In the genomic region with DNA sequence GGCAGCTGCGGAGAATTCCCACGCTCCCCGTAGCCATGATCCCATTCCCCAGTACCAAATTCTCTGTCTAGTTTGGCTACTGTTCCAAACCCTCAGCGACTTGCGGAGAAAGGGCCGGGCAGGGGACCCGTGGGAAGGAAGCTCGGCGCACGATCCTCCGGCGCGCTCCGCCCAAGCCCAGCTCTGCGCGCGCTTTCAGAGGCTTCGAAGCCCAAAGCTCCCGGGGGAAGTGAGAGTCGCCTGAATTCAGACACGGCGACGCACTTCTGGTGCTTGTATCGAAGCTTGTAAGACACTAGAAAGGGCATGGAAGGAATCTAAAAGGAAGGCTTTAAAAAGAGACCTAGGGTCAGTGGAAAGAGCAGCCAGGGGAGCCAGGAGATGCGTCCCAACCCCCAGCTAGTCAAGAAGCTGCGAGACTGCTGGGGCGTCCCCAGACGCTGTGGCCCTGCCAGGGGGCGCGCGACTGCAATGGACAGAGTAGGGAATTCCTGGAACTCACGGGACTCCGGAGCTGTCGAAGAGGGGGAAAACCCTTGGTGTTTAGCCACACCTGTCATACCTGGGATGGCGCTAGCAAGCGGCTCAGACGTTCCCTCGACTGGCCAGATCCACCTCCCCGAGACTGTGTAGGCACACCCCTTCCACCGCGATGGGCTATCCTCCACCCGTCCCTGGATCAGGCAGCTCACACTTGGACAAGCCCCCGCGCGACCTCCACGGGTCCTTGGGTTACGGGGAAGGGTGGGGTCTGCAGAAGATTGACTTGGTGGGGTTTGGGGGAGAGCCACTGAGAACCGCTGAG, we compare ENCODE assay signal across 8 mouse cellular contexts. TPM values are rescaled to one million over a fixed set of nuclear protein-coding genes. Genes with fewer than 3 reads are reported as not detected.
DNase-seq lines count a peak whose midpoint lies in the region; ATAC-seq lines count a peak whose summit lies in the region.

No protein-coding gene starts in this region.

- peak overlapping the region; percentile 98 for H3K4me2 ChIP-seq in forebrain, embryonic 16.5 days (ENCODE audit: low read length)
- H3K4me2 ChIP-seq in intestine, embryonic 14.5 days (ENCODE audit: low read length) = peak overlapping the region; percentile 72
- peak overlapping the region; percentile 72 for H3K4me2 ChIP-seq in liver, embryonic 11.5 days
- peak overlapping the region; percentile 92 for H3K4me2 ChIP-seq in neural tube, embryonic 11.5 days (ENCODE audit: low read depth)

- peak; percentile 25 for ATAC-seq in forebrain, embryonic 16.5 days
- peak; percentile 19; the same call in 1 of the 2 replicates for ATAC-seq in intestine, embryonic 14.5 days (replicated peaks; ENCODE audit: low FRiP score, low TSS enrichment, low read depth)
- peak; percentile 37; the same call in 1 of the 2 replicates for ATAC-seq in liver, embryonic 11.5 days (replicated peaks; ENCODE audit: low FRiP score)
- ATAC-seq in neural tube, embryonic 11.5 days (ENCODE audit: insufficient read depth, low FRiP score, low TSS enrichment) = 0 out of 2 replicates have a peak, but pooled peaks have one; percentile 17
- ATAC-seq in monocyte, adult 5-6 weeks (replicated peaks; ENCODE audit: insufficient number of reproducible peaks, low FRiP score, low TSS enrichment, poor library complexity, severe bottlenecking) = no peak

- peaks cover 48% of the 10 kb centered on the region for H3K27me3 ChIP-seq in forebrain, embryonic 16.5 days (replicated peaks; ENCODE audit: control insufficient read depth, insufficient read depth, low read length)
- H3K27me3 ChIP-seq in intestine, embryonic 14.5 days (replicated peaks; ENCODE audit: control insufficient read depth, insufficient read depth, low read length) = 0 out of 2 replicates have a peak, but pooled peaks cover 9% of the 10 kb centered on the region
- H3K27me3 ChIP-seq in liver, embryonic 11.5 days (replicated peaks; ENCODE audit: control insufficient read depth, insufficient read depth, low read length) = peaks cover 58% of the 10 kb centered on the region
- peaks cover 44% of the 10 kb centered on the region for H3K27me3 ChIP-seq in neural tube, embryonic 11.5 days (ENCODE audit: control insufficient read depth, insufficient read depth, low read length)

- no peaks in the 10 kb centered on the region for H3K9me3 ChIP-seq in forebrain, embryonic 16.5 days (ENCODE audit: control insufficient read depth, low read length)
- no peaks in the 10 kb centered on the region for H3K9me3 ChIP-seq in intestine, embryonic 14.5 days (ENCODE audit: control insufficient read depth, low read length)
- no peaks in the 10 kb centered on the region for H3K9me3 ChIP-seq in liver, embryonic 11.5 days (ENCODE audit: control insufficient read depth, low read length)
- H3K9me3 ChIP-seq in neural tube, embryonic 11.5 days (ENCODE audit: control insufficient read depth, low read length) = no peaks in the 10 kb centered on the region

- H3K27ac ChIP-seq in forebrain, embryonic 16.5 days (ENCODE audit: low read length) = no peak overlapping the region
- peak overlapping the region; percentile 78 for H3K27ac ChIP-seq in intestine, embryonic 14.5 days (ENCODE audit: low read depth)
- peak overlapping the region; percentile 60 for H3K27ac ChIP-seq in liver, embryonic 11.5 days (ENCODE audit: low read depth, low read length)
- no peak overlapping the region for H3K27ac ChIP-seq in neural tube, embryonic 11.5 days (ENCODE audit: low read depth, low read length)

- H3K9ac ChIP-seq in forebrain, embryonic 16.5 days (replicated peaks; ENCODE audit: low read depth, low read length) = peak overlapping the region; percentile 61
- peak overlapping the region; percentile 74 for H3K9ac ChIP-seq in intestine, embryonic 14.5 days (ENCODE audit: low read length)
- H3K9ac ChIP-seq in liver, embryonic 11.5 days (ENCODE audit: low read depth, low read length) = peak overlapping the region; percentile 66
- H3K9ac ChIP-seq in neural tube, embryonic 11.5 days (ENCODE audit: low read length) = peak overlapping the region; percentile 8

- under 1% methylated on average over 48 of the region's 48 CpGs for WGBS in forebrain, embryonic 16.5 days
- under 1% methylated on average over 48 of the region's 48 CpGs for WGBS in intestine, embryonic 14.5 days
- WGBS in liver, embryonic 11.5 days = 1% methylated on average over 48 of the region's 48 CpGs
- under 1% methylated on average over 48 of the region's 48 CpGs for WGBS in neural tube, embryonic 11.5 days

- H3K4me1 ChIP-seq in forebrain, embryonic 16.5 days (replicated peaks; ENCODE audit: control insufficient read depth, insufficient read depth, low read length) = peaks cover 42% of the 10 kb centered on the region
- H3K4me1 ChIP-seq in intestine, embryonic 14.5 days (replicated peaks; ENCODE audit: control insufficient read depth, insufficient read depth, low read length) = peaks cover 4% of the 10 kb centered on the region; the same call in 1 of the 2 replicates
- H3K4me1 ChIP-seq in liver, embryonic 11.5 days (replicated peaks; ENCODE audit: control insufficient read depth, insufficient read depth, low read length) = no peaks in the 10 kb centered on the region
- H3K4me1 ChIP-seq in neural tube, embryonic 11.5 days (ENCODE audit: control insufficient read depth, insufficient read depth, low read length) = peaks cover 19% of the 10 kb centered on the region

- peak; percentile 57 for DNase-seq in ES-CJ7 (ENCODE audit: low read depth, low spot score)
- peak; percentile 45 for DNase-seq in adrenal gland, adult 2 months
- DNase-seq in intestine, embryonic 14.5 days (ENCODE audit: low spot score) = peak; percentile 81
- DNase-seq in liver, embryonic 11.5 days (ENCODE audit: low spot score) = peak; percentile 35
- peak; percentile 70 for DNase-seq in neural tube, embryonic 11.5 days (ENCODE audit: low spot score)
- no peak for DNase-seq in cerebellum, adult 11-12 months

- no peaks in the 10 kb centered on the region for H3K36me3 ChIP-seq in forebrain, embryonic 16.5 days (ENCODE audit: control insufficient read depth, insufficient read depth)
- H3K36me3 ChIP-seq in intestine, embryonic 14.5 days (ENCODE audit: control insufficient read depth, insufficient read depth, low read length) = no peaks in the 10 kb centered on the region
- no peaks in the 10 kb centered on the region for H3K36me3 ChIP-seq in liver, embryonic 11.5 days (ENCODE audit: control insufficient read depth, insufficient read depth, low read length)
- H3K36me3 ChIP-seq in neural tube, embryonic 11.5 days (ENCODE audit: control insufficient read depth, insufficient read depth, low read length) = no peaks in the 10 kb centered on the region

- H3K4me3 ChIP-seq in forebrain, embryonic 16.5 days (replicated peaks; ENCODE audit: low read length) = peak overlapping the region; percentile 64
- H3K4me3 ChIP-seq in intestine, embryonic 14.5 days (ENCODE audit: low read depth, low read length) = peak overlapping the region; percentile 61
- H3K4me3 ChIP-seq in liver, embryonic 11.5 days (ENCODE audit: low read depth, low read length) = peak overlapping the region; percentile 60
- H3K4me3 ChIP-seq in neural tube, embryonic 11.5 days (ENCODE audit: low read depth, low read length) = peak overlapping the region; percentile 50

RNA-seq across cellular contexts. Expression of a gene that starts 2.8 kb away (rescaled TPM):
- total RNA-seq in adrenal gland, adult 2 months (2021) = 10 to 100 TPM; 10.8 to 23.9 TPM
- 9.0 and 9.8 TPM in 2 replicates for polyA plus RNA-seq in adrenal gland, adult 2 months (2012; rRNA removed)
- 1.5 and 2.1 TPM in 2 replicates for polyA plus RNA-seq in forebrain, embryonic 16.5 days (2015; fragmentation: Nextera tagmentation; extraction: Ambion mirVana)
- 11.0 and 11.1 TPM in 2 replicates for polyA plus RNA-seq in intestine, embryonic 14.5 days (2014; fragmentation: Nextera tagmentation; extraction: Ambion mirVana)
- 6.4 and 6.6 TPM in 2 replicates for polyA plus RNA-seq in liver, embryonic 11.5 days (2014; fragmentation: Nextera tagmentation; extraction: Ambion mirVana)
- 4.8 and 5.7 TPM in 2 replicates for polyA plus RNA-seq in neural tube, embryonic 11.5 days (2014; fragmentation: Nextera tagmentation; extraction: Ambion mirVana)
- total RNA-seq in monocyte, adult 5-6 weeks (2017) = 0.19 TPM in 1 of 3 replicates, not detected in the others

Comparison
In these comparisons a context has a peak if more than half of its experiments do, and no peak if none do; other contexts are left out.
1. H3K27ac ChIP-seq: peak in intestine, embryonic 14.5 days (single experiment) and liver, embryonic 11.5 days (single experiment); none in forebrain, embryonic 16.5 days (single experiment) and neural tube, embryonic 11.5 days (single experiment).
2. H3K9ac ChIP-seq: peak in every context shown above with its lines; median percentile 74 in intestine, embryonic 14.5 days; 66 in liver, embryonic 11.5 days; 61 in forebrain, embryonic 16.5 days; 8 in neural tube, embryonic 11.5 days.
3. Peak in every context shown above with its lines, with median percentiles within 50 percentile points of each other: H3K4me2 ChIP-seq and H3K4me3 ChIP-seq.